Mouse (Mus musculus) forebrain, postnatal 0 days (tissue): ENCODE results near the gene Chrm4. TPM values are rescaled to one million over a fixed set of nuclear protein-coding genes. Genes with fewer than 3 reads are reported as not detected.

ENCODE experiments used
- ATAC-seq: fragments of 200-750 bp; cut with Nextera tagmentation; 2 replicates; pipeline ENCODE4 v1.8.0; 2017; ENCODE audit warnings: mild to moderate bottlenecking, moderate library complexity
- DNase-seq: peaks from one replicate; pipeline ENCODE4 v3.0.0-alpha.2; 2015
- H3K27ac ChIP-seq: fragments of 300-500 bp; sonication (generic); 2 replicates; pipeline ENCODE4 v1.5.1; 2014; ENCODE audit warnings: low read depth, mild to moderate bottlenecking, antibody characterized with exemption, low read length, moderate library complexity, mixed read lengths
- H3K27me3 ChIP-seq: fragments of 300-500 bp; sonication (generic); 2 replicates; pipeline ENCODE4 v1.6.1; 2014; ENCODE audit warnings: mild to moderate bottlenecking, low read length, mixed read lengths; ENCODE audit not compliant: insufficient read depth
- H3K36me3 ChIP-seq: fragments of 300-500 bp; sonication (generic); 2 replicates; pipeline ENCODE4 v1.6.1; 2014; ENCODE audit warnings: mild to moderate bottlenecking, moderate library complexity; ENCODE audit not compliant: insufficient read depth
- H3K4me1 ChIP-seq: fragments of 300-500 bp; sonication (generic); 2 replicates; pipeline ENCODE4 v1.6.1; 2014; ENCODE audit warnings: antibody characterized with exemption; ENCODE audit not compliant: insufficient read depth
- H3K4me2 ChIP-seq: fragments of 300-500 bp; sonication (generic); 2 replicates; pipeline ENCODE4 v1.6.1; 2014; ENCODE audit warnings: low read depth, mild to moderate bottlenecking, moderate library complexity
- H3K4me3 ChIP-seq: fragments of 300-500 bp; sonication (generic); 2 replicates; pipeline ENCODE4 v1.5.1; 2014; ENCODE audit warnings: low read depth, low read length, mixed read lengths
- H3K9ac ChIP-seq: fragments of 300-500 bp; sonication (generic); 2 replicates; pipeline ENCODE4 v1.6.1; 2014; ENCODE audit warnings: mild to moderate bottlenecking
- H3K9me3 ChIP-seq: fragments of 300-500 bp; sonication (generic); 2 replicates; pipeline ENCODE4 v1.6.1; 2016; ENCODE audit warnings: low read length
- CTCF ChIP-seq: sonication (generic); IDR thresholded peaks from 2 replicates; pipeline ENCODE4 v1.5.1; 2016; ENCODE audit warnings: antibody characterized with exemption, control low read depth, low read depth
- WGBS: fragments of 180-500 bp; shearing (Covaris S2); extraction: QIAGEN DNeasy Blood & Tissue Kit; methylation state at CpG from one replicate; pipeline ENCODE4 v1.1.7; 2014; 5-methylcytosine and 5-hydroxymethylcytosine counted together
- polyA plus RNA-seq: library from polyadenylated mRNA; unstranded; fragments of >200 nt; fragmentation: Nextera tagmentation; extraction: Ambion mirVana; gene quantifications from 2 replicates; pipeline ENCODE4 v1.2.1, GENCODE M21; 2015
- total RNA-seq: library from RNA; depleted of rRNA; stranded (reverse); fragments of >200 nt; gene quantifications from 2 replicates; pipeline ENCODE4 v1.2.3, GENCODE M21; 2014

Chrm4 gene
- total and polyA plus RNA-seq, 2 experiments from 2014 or later: 1.1 to 4.0 TPM

GRCm38 (mm10) chr2:91963443-91963932, 36.4 kb downstream of the Chrm4 start:
- peak overlapping the region; percentile 85 for H3K4me2 ChIP-seq
- WGBS: 1% methylated on average over 55 of the region's 57 CpGs
- no peaks in the 10 kb centered on the region for H3K27me3 ChIP-seq
- H3K36me3 ChIP-seq: no peaks in the 10 kb centered on the region
- DNase-seq (peak; percentile 93), ATAC-seq (peak; percentile 94)
- H3K4me1 ChIP-seq: peaks cover 6% of the 10 kb centered on the region; the same call in 1 of the 2 replicates
- H3K4me3 ChIP-seq: peak overlapping the region; percentile 87
- peak overlapping the region; percentile 81 for H3K9ac ChIP-seq
- TF ChIP-seq CTCF: peak; percentile 85
- no peaks in the 10 kb centered on the region for H3K9me3 ChIP-seq
- H3K27ac ChIP-seq: peak overlapping the region; percentile 71; the same call in 1 of the 2 replicates

- 87% methylated on average over 3 of the region's 3 CpGs for WGBS
- Histone ChIP-seq H3K36me3 (no peaks in the 10 kb centered on the region), H3K9ac (no peak overlapping the region), H3K4me1 (peaks cover 6% of the 10 kb centered on the region; the same call in 1 of the 2 replicates), H3K4me2 (no peak overlapping the region), H3K4me3 (no peak overlapping the region), H3K27ac (no peak overlapping the region), H3K27me3 (no peaks in the 10 kb centered on the region), H3K9me3 (no peaks in the 10 kb centered on the region)
- DNase-seq (no peak), ATAC-seq (no peak)
- no peak for TF ChIP-seq CTCF
Measured at GRCm38 (mm10) chr2:91964610-91965204, 37.7 kb downstream of the Chrm4 start.

GRCm38 (mm10) chr2:91965417-91965816, 38.4 kb downstream of the Chrm4 start:
- DNase-seq (no peak), ATAC-seq (no peak)
- Histone ChIP-seq H3K9me3 (no peaks in the 10 kb centered on the region), H3K36me3 (no peaks in the 10 kb centered on the region), H3K4me2 (no peak overlapping the region), H3K27me3 (no peaks in the 10 kb centered on the region), H3K4me1 (peaks cover 6% of the 10 kb centered on the region; the same call in 1 of the 2 replicates), H3K27ac (no peak overlapping the region), H3K4me3 (no peak overlapping the region), H3K9ac (no peak overlapping the region)
- whole genome bisulfite sequencing: 23% methylated on average over 20 of the region's 20 CpGs
- no peak for TF ChIP-seq CTCF

- DNase-seq (no peak), ATAC-seq (no peak)
- no peak for TF ChIP-seq CTCF
- Histone ChIP-seq H3K9ac (no peak overlapping the region), H3K27me3 (no peaks in the 10 kb centered on the region), H3K4me2 (no peak overlapping the region), H3K9me3 (no peaks in the 10 kb centered on the region), H3K4me1 (peaks cover 12% of the 10 kb centered on the region), H3K27ac (no peak overlapping the region), H3K36me3 (no peaks in the 10 kb centered on the region), H3K4me3 (no peak overlapping the region)
- 94% methylated on average over 5 of the region's 5 CpGs for WGBS
Measured at GRCm38 (mm10) chr2:91966367-91966766, 39.3 kb downstream of the Chrm4 start.

DNA sequence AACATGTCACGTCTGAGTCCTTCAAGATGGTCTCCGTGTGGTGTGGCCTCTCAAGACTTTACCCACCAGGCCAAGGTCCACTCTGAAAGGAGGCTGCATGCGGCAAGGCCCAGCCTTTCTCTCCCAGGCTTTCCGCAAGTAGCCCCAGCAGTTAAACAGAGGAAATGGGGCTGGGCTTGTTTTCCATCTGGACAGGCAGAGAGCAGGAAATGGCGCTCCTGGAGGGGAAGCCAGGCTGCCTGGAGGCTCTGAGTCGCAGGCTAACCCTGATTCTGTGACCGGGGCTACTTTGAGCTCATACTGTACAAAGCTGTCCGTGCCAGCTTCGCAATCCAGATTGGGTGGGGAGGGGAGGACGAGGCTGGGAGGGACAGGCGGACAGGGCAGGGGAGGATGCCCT, 40.9 kb downstream of the Chrm4 start:
- Histone ChIP-seq H3K4me3 (no peak overlapping the region), H3K27me3 (no peaks in the 10 kb centered on the region), H3K4me1 (peaks cover 15% of the 10 kb centered on the region), H3K4me2 (no peak overlapping the region), H3K9me3 (no peaks in the 10 kb centered on the region), H3K9ac (no peak overlapping the region), H3K27ac (no peak overlapping the region), H3K36me3 (no peaks in the 10 kb centered on the region)
- 73% methylated on average over 11 of the region's 11 CpGs for WGBS
- ATAC-seq: no peak
- DNase-seq: no peak
- TF ChIP-seq CTCF: no peak

DNA sequence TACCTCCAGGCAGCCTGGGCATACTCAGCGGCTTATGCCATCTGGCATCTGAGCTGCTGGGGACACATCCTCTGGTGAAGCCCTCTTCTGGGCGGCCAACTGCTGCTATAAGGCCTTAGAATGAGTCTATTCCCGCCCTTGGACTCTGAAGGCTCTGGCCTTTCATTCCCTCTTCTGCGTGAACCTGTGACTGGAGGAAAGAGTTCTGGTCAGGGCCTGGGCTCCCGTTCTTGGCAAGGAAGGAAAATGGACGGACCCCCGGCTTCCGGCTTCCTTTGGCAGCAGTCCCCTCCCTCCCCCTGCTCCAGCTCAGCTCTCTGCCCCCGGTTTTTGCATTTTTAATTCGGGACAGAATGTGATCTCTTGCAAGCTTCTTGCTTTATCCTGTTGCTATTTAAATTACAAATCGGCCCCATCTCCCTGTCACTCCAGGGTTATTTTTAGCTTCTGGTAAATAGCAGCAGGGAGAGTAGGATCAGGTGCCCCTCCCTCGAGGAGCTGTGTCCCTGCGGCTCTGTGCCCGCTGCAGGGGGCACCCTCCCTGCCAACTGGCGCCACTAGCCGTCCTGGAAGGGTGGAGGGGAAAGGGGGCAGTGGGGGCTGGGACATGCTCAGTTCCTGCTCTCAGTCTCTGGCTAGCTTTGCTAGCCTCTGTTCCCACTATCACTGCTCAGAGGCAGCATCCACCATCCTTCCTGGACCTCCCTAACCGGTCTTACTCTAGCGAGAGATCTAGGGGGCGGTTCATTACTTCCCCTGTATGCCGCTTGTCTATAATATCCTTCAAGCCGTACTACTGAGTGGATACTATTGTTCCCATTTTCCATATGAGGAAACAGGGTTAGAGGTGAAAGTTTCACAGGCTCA, 44.4 kb downstream of the Chrm4 start:
- H3K27ac ChIP-seq: peak overlapping the region; percentile 47
- peaks cover 10% of the 10 kb centered on the region for H3K27me3 ChIP-seq
- peak; percentile 79 for DNase-seq
- no peaks in the 10 kb centered on the region for H3K9me3 ChIP-seq
- peak; percentile 77 for ATAC-seq
- WGBS: 9% methylated on average over 21 of the region's 21 CpGs
- H3K4me3 ChIP-seq: 0 out of 2 replicates have a peak overlapping the region, but pooled peaks have one; percentile 13
- H3K4me2 ChIP-seq: peak overlapping the region; percentile 42
- TF ChIP-seq CTCF: no peak
- H3K9ac ChIP-seq: peak overlapping the region; percentile 31
- H3K4me1 ChIP-seq: peaks cover 24% of the 10 kb centered on the region
- H3K36me3 ChIP-seq: no peaks in the 10 kb centered on the region

GRCm38 (mm10) chr2:91972121-91972566, 45.1 kb downstream of the Chrm4 start:
- ATAC-seq (no peak), DNase-seq (no peak)
- 40% methylated on average over 13 of the region's 13 CpGs for WGBS
- Histone ChIP-seq H3K36me3 (no peaks in the 10 kb centered on the region), H3K9ac (no peak overlapping the region), H3K4me1 (peaks cover 24% of the 10 kb centered on the region), H3K4me3 (no peak overlapping the region), H3K9me3 (no peaks in the 10 kb centered on the region), H3K4me2 (peak overlapping the region; percentile 42), H3K27me3 (peaks cover 10% of the 10 kb centered on the region), H3K27ac (peak overlapping the region; percentile 47)
- no peak for TF ChIP-seq CTCF
